Mouse (Mus musculus) heart, embryonic 14.5 days (tissue): ENCODE results near the gene Pcgf3. TPM values are rescaled to one million over a fixed set of nuclear protein-coding genes. Genes with fewer than 3 reads are reported as not detected.

Source experiments
- ATAC-seq: fragments of 200-750 bp; cut with Nextera tagmentation; 2 replicates; pipeline ENCODE4 v1.8.0; 2017; ENCODE audit warnings: low read depth, moderate TSS enrichment; ENCODE audit not compliant: insufficient number of reproducible peaks, insufficient read depth, low FRiP score
- H3K27ac ChIP-seq, 2 experiments: fragments of 200-500 bp in 1 of 2; fragments of 300-500 bp in 1 of 2; sonication (generic) in 1 of 2; replicated peaks in 1 of 2; 2 replicates each; pipeline ENCODE4 v1.5.1; 2012 to 2014; ENCODE audit warnings: low read depth in 2 of 2, low read length in 2 of 2, control low read depth in 1 of 2, mild to moderate bottlenecking in 1 of 2, mixed read lengths in 1 of 2; ENCODE audit not compliant: control insufficient read depth in 1 of 2, insufficient read depth in 1 of 2
- H3K27me3 ChIP-seq: fragments of 300-500 bp; sonication (generic); 2 replicates; pipeline ENCODE4 v1.6.1; 2014; ENCODE audit warnings: mild to moderate bottlenecking, low read length, control low read depth; ENCODE audit not compliant: control insufficient read depth, insufficient read depth
- H3K36me3 ChIP-seq: fragments of 300-500 bp; sonication (generic); 2 replicates; pipeline ENCODE4 v1.6.1; 2014; ENCODE audit warnings: mild to moderate bottlenecking, control low read depth, low read length, mixed read lengths; ENCODE audit not compliant: control insufficient read depth, insufficient read depth
- H3K4me1 ChIP-seq, 2 experiments: fragments of 200-500 bp in 1 of 2; fragments of 300-500 bp in 1 of 2; sonication (generic) in 1 of 2; 2 replicates each; pipeline ENCODE4 v1.6.1; 2012 to 2014; ENCODE audit warnings: low read length in 2 of 2, control low read depth in 1 of 2, mixed read lengths in 1 of 2; ENCODE audit not compliant: control insufficient read depth in 2 of 2, insufficient read depth in 2 of 2
- H3K4me2 ChIP-seq: fragments of 300-500 bp; sonication (generic); 2 replicates; pipeline ENCODE4 v1.6.1; 2014; ENCODE audit warnings: mild to moderate bottlenecking, low read length
- H3K4me3 ChIP-seq, 2 experiments: fragments of 200-500 bp in 1 of 2; fragments of 300-500 bp in 1 of 2; sonication (generic) in 1 of 2; 2 replicates each; pipeline ENCODE4 v1.5.1; 2012 to 2014; ENCODE audit warnings: low read length in 2 of 2, mild to moderate bottlenecking in 2 of 2, control low read depth in 1 of 2, low read depth in 1 of 2, moderate library complexity in 1 of 2; ENCODE audit not compliant: control insufficient read depth in 1 of 2, insufficient read depth in 1 of 2
- H3K9ac ChIP-seq: fragments of 300-500 bp; sonication (generic); 2 replicates; pipeline ENCODE4 v1.6.1; 2014; ENCODE audit warnings: mild to moderate bottlenecking, low read length
- H3K9me3 ChIP-seq: fragments of 300-500 bp; sonication (generic); 2 replicates; pipeline ENCODE4 v1.6.1; 2016; ENCODE audit warnings: low read length, control low read depth; ENCODE audit not compliant: control insufficient read depth
- WGBS: fragments of 180-500 bp; shearing (Covaris S2); extraction: QIAGEN DNeasy Blood & Tissue Kit; methylation state at CpG from one replicate; pipeline ENCODE4 v1.1.7; 2014; 5-methylcytosine and 5-hydroxymethylcytosine counted together
- polyA plus RNA-seq: library from polyadenylated mRNA; unstranded; fragments of >200 nt; fragmentation: Nextera tagmentation; extraction: Ambion mirVana; gene quantifications from 2 replicates; pipeline ENCODE4 v1.2.1, GENCODE M21; 2014

Pcgf3 gene
- polyA plus RNA-seq = 24.3 and 26.8 TPM in 2 replicates

DNA sequence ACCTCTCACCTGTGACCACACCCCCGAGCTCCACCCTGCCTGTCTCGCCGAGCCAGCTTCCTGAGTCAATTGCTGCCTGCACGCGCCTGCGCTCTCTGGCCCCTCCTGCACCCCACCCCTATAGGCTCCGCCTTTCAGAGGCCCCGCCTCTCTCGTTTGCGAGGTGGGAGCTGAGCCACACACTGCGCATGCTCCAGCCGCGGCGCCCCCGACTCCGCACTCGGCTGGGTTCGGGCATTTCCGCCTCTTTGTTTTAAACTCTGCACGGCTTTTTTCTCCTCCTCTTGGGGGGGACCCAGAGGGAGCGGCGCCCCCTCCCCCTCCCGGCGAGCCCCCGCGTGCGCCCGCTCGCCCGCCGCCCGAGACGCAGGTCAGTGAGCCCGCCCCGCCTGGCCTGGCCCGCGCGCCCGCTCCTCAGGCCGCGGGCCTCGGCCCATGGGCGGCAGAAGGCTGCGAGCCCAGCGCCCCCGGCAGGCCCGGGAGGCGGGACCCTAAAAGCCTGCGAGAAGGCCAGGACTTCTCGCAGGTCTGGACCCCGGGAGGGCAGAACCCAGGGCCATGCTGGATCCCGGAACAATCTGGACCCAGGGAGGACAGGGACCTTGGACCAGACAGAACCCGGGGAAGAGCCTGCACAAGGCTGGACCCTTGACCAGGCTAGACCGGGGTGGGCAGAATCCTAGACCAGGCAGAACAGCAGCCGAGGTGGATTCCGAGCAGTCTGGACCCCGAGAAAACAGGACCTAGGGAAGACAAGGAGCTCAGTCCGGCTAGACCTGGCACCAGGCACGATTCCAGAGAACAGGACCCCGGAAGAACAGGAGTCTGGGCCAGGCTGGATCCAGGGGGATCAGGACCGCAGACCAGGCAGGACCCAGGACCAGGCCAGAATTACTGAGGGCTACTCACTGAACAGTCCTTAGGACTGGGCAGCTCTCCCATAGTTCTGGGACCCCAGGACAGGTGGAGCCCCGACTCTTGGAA is at the start of gene Pcgf3:
Gene Pcgf3, plus strand, starts transcription at position 151 of the 984 bp plus-strand sequence.
- Histone ChIP-seq H3K36me3 (no peaks in the 10 kb centered on the region), H3K9me3 (no peaks in the 10 kb centered on the region), H3K4me1 (peaks cover 16 to 39% of the 10 kb centered on the region in 2 experiments), H3K9ac (peak within 1 kb of the TSS; percentile 98), H3K4me3 (peak within 1 kb of the TSS; percentile 63 to 97), H3K27me3 (no peaks in the 10 kb centered on the region), H3K27ac (peak within 1 kb of the TSS; percentile 23 to 82), H3K4me2 (peak within 1 kb of the TSS; percentile 97)
- ATAC-seq = peak; percentile 96
- WGBS = under 1% methylated on average over 52 of the region's 62 CpGs

DNA sequence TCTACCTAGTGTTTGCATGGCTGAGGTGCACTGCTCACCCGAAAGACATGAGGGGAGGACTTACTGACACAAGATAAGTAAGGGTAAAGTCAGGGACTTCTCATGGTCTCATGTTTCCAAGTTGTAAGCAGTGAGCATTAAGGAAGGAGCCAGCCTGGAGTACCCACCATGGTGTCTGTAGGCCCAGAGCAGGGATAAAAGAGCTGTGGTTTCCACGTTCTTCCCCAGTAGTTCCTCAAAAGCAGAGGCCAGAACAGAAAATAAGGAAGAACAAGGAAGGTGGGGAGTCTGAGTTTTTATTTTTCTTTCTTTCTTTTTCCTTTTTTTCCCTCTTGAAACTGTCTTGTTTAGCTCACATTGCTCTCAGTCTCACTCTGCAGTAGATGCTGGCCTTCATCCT is 46.3 kb upstream of the Pcgf3 start:
- no peaks in the 10 kb centered on the region for H3K4me1 ChIP-seq
- no peaks in the 10 kb centered on the region for H3K36me3 ChIP-seq
- H3K9ac ChIP-seq = no peak overlapping the region
- H3K4me3 ChIP-seq = no peak overlapping the region
- no peaks in the 10 kb centered on the region for H3K27me3 ChIP-seq
- H3K9me3 ChIP-seq = no peaks in the 10 kb centered on the region
- H3K4me2 ChIP-seq = no peak overlapping the region
- no peak overlapping the region for H3K27ac ChIP-seq
- WGBS = 64% methylated on average over 2 of the region's 2 CpGs
- no peak for ATAC-seq

DNA sequence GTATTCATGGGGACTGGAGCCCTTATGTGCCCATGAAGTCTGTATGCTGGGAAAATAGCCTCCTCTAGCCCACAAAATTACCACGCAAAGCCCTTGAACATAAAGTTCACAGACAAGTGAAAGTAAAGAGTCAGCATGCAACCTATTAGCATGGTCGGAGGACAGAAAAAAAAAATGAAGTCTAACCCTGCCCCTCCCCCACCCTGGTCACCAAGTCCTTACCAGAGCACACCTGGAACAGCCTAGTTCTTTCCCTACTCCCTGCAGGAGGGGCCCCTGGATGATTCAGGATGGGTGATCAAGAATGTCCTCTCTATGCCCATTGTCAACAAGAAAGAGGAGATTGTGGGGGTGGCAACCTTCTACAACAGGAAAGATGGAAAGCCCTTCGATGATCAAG is 38.3 kb upstream of the Pcgf3 start:
- no peak overlapping the region for H3K4me3 ChIP-seq
- ATAC-seq = no peak
- H3K9ac ChIP-seq = no peak overlapping the region
- H3K36me3 ChIP-seq = no peaks in the 10 kb centered on the region
- no peaks in the 10 kb centered on the region for H3K9me3 ChIP-seq
- no peaks in the 10 kb centered on the region for H3K27me3 ChIP-seq
- H3K4me1 ChIP-seq = no peaks in the 10 kb centered on the region
- no peak overlapping the region for H3K4me2 ChIP-seq
- WGBS = 79% methylated on average over 3 of the region's 3 CpGs
- H3K27ac ChIP-seq = no peak overlapping the region

DNA sequence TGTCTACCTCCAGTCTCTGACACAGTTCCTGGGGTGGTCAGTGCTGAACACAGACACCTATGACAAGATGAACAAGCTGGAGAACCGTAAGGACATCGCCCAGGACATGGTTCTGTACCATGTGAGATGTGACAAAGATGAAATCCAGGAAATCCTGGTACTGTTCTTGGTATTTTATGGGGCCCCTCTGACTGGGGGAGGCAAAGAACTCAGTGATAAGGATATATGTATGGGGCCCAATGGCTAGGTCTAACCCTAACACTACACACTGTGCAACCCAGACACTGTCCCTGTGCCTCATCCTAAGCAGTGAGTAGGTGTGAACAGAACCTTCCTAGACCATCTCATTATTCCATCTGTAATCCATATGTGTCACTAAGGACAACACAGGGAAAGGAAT is 37.6 kb upstream of the Pcgf3 start:
- 88% methylated on average over 2 of the region's 2 CpGs for WGBS
- no peaks in the 10 kb centered on the region for H3K4me1 ChIP-seq
- no peak overlapping the region for H3K4me2 ChIP-seq
- H3K9me3 ChIP-seq = no peaks in the 10 kb centered on the region
- ATAC-seq = no peak
- no peak overlapping the region for H3K9ac ChIP-seq
- no peaks in the 10 kb centered on the region for H3K27me3 ChIP-seq
- H3K4me3 ChIP-seq = no peak overlapping the region
- no peak overlapping the region for H3K27ac ChIP-seq
- H3K36me3 ChIP-seq = 0 out of 2 replicates have a peak, but pooled peaks cover under 1% of the 10 kb centered on the region

DNA sequence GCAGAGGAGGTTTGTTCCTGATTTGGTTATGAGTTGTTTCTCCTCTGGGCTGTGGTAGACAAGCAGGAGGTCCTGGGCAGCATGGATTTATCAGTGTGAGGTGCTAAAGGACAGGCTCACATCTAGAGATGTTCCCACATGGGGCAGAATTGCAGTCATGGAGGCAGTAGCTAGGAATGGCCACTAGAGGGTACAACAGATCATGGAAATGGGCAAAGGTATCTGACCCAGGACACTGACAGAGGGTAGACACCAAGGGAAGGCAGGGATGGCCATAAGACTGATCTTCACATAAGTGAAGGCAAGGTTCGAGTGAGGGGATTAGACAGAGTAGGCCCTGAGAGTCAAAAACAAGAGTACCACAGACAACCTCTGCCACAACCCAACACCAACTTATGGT is 33.8 kb upstream of the Pcgf3 start:
- H3K27me3 ChIP-seq = no peaks in the 10 kb centered on the region
- H3K4me2 ChIP-seq = no peak overlapping the region
- H3K36me3 ChIP-seq = peaks cover 35% of the 10 kb centered on the region
- no peak overlapping the region for H3K27ac ChIP-seq
- no peaks in the 10 kb centered on the region for H3K4me1 ChIP-seq
- WGBS = 53% methylated on average over 1 of the region's 1 CpGs
- no peak for ATAC-seq
- H3K4me3 ChIP-seq = no peak overlapping the region
- H3K9ac ChIP-seq = no peak overlapping the region
- no peaks in the 10 kb centered on the region for H3K9me3 ChIP-seq

DNA sequence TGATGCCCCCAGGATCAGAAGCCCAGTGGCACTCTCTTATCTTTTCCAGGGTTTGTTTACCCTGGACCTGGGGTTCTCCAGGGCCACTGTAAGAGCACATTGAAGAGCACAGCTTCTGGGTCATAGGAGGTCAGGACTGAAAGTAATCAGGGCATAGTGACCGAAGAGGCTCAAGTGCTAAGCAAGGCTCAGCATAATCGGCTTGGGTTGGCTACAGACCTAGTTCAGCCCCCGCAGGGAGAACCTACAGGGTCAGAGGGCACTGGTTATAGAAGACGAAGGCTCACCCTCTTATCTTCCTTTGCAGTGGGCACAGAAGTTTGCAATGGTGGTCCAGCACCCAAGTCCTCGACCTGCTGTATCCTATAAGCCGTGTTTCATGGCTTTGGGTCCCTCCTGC is 29.8 kb upstream of the Pcgf3 start:
- no peak for ATAC-seq
- Histone ChIP-seq H3K9me3 (no peaks in the 10 kb centered on the region), H3K4me3 (no peak overlapping the region), H3K4me1 (peaks cover 4 to 6% of the 10 kb centered on the region in 2 experiments), H3K36me3 (peaks cover 45% of the 10 kb centered on the region), H3K4me2 (no peak overlapping the region), H3K27me3 (no peaks in the 10 kb centered on the region), H3K9ac (no peak overlapping the region), H3K27ac (no peak overlapping the region)
- 83% methylated on average over 6 of the region's 6 CpGs for WGBS

DNA sequence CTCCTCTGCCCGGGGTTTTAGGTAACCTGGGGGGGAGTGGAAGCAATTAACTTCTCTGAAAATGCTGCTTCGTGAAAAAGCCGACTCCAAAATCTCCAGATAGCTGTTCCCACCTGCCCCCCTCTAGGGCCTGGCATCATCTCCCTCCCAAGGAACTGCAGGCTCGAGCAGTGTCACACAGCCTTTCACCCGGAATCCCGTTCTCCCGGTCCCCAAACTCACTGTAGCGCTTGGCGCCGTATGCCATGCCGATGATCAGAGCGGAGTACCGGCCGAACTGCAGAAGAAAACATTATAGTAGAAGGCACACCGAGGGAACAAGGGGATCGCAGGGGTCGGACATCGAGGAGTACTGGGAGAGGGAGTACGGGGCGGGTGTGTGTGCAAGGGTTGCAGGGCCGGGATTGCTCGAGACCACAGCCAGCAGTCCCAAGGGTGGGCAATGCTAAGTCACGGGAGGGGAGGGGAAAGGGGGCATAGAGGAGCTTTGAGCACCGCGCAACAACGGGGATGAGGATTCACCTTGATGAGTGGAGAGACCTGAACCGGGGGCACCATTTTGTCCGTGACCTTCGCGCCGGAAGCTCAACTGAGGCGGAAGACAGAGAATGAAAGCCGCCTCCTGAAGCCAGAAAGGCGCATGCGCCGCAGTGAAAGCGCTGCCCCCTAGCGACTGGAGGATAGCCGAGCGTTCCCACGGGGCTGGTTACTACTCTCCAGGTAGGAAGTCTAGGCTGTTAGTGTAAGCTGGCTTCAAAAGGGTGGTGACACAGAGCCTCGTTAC is 27.0 kb upstream of the Pcgf3 start, which contains the start of gene Atp5k:
Gene Atp5k, minus strand, starts transcription at position 645 of the 784 bp plus-strand sequence.
- peaks cover 40% of the 10 kb centered on the region for H3K36me3 ChIP-seq
- peaks cover 4 to 6% of the 10 kb centered on the region in 2 experiments for H3K4me1 ChIP-seq
- ATAC-seq = peak; percentile 67
- H3K27ac ChIP-seq = peak within 1 kb of the TSS in 1 of 2 experiments; percentile 76; a peak in 2 of 4 replicates
- H3K9me3 ChIP-seq = no peaks in the 10 kb centered on the region
- WGBS = under 1% methylated on average over 42 of the region's 42 CpGs
- H3K4me3 ChIP-seq = peak within 1 kb of the TSS; percentile 59 to 96
- no peaks in the 10 kb centered on the region for H3K27me3 ChIP-seq
- peak within 1 kb of the TSS; percentile 89 for H3K4me2 ChIP-seq
- peak within 1 kb of the TSS; percentile 97 for H3K9ac ChIP-seq
